Mouse (Mus musculus): Measurements from ENCODE around the gene Tram2.

- no peak for TF ChIP-seq CTCF (IDR thresholded peaks at IDR 0.05; ENCODE audit: low read depth)
- TF ChIP-seq EP300 (optimal IDR thresholded peaks at IDR 0.05) = no peak
Observed at GRCm38 (mm10) chr1:21084661-21085060, 5.6 kb upstream of the Tram2 start.
